Mouse (Mus musculus) lung, postnatal 10 days (tissue): Measurements from ENCODE around the gene 1700012P22Rik.
A peak's percentile ranks its signal among the peaks of the same experiment; 100 is the strongest.

Source experiments
- DNase-seq: peaks from one replicate; pipeline ENCODE4 v3.0.0; 2021

Gene 1700012P22Rik

GRCm38 (mm10) chr4:144438672-144439071 is at the start of gene 1700012P22Rik:
Gene 1700012P22Rik (minus strand): TSS chr4:144438772.
- DNase-seq = no peak

DNA sequence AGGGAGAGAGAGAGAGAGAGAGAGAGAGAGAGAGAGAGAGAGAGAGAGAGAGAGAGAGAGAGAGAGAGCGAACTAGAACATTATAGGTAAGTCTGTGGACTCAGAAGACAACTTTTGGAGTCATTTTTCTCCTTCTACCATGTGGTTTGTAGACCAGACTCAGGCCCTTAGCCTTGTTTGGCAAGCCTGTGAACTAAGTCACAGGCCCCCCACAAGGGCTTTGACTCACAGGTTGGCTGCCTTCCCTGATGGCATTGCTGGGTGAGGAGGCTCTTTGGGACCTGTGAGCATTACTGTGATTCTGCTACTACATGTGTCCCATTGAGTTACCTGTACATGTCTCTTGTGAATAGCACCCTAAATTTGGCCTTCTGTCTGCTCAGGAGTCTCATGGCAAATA is 29.5 kb upstream of the 1700012P22Rik start:
- no peak for DNase-seq

GRCm38 (mm10) chr4:144465206-144465605 is 26.6 kb upstream of the 1700012P22Rik start:
- DNase-seq = no peak

DNA sequence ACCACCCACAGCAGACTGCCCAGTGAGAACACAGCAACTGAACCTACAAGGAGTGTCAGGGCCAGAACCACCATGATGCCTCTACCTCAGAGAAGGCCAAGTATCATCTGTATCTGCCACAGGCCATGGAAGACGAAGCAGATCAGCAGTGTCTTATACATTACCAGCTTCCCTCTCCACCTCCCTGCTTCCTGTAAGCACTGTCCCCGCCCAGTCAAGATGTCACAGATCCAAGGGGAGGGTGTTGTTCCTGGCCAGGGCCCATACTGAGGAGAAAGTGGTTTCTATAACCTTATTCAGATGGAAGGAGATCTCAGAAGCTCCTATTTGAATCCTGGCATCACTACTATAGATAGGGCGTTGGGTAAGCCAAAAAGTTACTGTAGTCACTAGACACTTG is 25.1 kb upstream of the 1700012P22Rik start, which contains the start of gene Aadacl3:
Gene Aadacl3, minus strand, starts transcription at position 101 of the 400 bp plus-strand sequence.
- no peak for DNase-seq

GRCm38 (mm10) chr4:144453217-144453616 is 14.6 kb upstream of the 1700012P22Rik start, which contains the start of gene Gm9944:
Gene Gm9944 (minus strand): TSS chr4:144453317.
- no peak for DNase-seq

GRCm38 (mm10) chr4:144448546-144448945 is 10.0 kb upstream of the 1700012P22Rik start:
- DNase-seq = no peak

DNA sequence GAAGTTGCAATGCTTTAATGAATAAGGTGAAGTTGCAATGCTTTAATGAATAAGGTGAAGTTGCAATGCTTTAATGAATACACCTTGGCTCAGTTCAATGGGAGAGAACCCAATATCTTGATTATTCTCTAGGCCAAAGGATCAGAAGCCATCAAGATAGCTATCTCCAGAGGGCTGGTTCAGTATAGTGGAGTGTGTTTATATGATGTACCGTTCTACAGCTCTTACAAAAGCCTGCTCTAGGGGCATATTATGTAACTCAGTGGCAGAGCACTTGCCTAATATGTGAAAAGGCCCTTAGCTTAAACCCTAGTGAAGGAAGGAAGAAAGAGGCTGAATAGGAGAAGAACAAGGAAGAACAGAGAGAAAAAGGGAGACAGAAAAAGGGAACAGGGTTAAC is 3.0 kb upstream of the 1700012P22Rik start:
- DNase-seq = no peak

GRCm38 (mm10) chr4:144441095-144441494 is 2.5 kb upstream of the 1700012P22Rik start:
- DNase-seq = no peak

DNA sequence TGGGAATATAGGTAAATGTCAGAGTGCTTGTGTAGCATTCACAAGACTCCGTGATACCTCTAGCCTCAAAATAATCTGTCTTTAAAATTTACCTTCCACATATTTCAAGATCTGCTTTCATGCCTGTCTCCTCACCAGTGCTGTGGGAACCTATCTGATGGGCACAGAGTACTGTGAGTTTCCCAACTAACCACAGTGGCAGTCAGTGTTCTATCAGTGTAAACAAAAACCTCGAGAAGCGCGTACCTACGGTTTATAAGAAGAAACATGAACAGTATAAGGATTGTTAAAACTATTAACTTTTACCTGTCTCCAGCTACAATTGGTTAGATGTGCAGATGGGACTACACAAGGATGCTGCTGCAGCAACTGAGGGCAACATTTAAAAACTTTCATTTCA is 5.4 kb downstream of the 1700012P22Rik start:
- DNase-seq = no peak

GRCm38 (mm10) chr4:144430723-144431122 is 7.8 kb downstream of the 1700012P22Rik start:
- no peak for DNase-seq

GRCm38 (mm10) chr4:144428868-144429267 is 9.7 kb downstream of the 1700012P22Rik start:
- DNase-seq = no peak

- no peak for DNase-seq
Observed at GRCm38 (mm10) chr4:144424590-144424989, 14.0 kb downstream of the 1700012P22Rik start.

DNA sequence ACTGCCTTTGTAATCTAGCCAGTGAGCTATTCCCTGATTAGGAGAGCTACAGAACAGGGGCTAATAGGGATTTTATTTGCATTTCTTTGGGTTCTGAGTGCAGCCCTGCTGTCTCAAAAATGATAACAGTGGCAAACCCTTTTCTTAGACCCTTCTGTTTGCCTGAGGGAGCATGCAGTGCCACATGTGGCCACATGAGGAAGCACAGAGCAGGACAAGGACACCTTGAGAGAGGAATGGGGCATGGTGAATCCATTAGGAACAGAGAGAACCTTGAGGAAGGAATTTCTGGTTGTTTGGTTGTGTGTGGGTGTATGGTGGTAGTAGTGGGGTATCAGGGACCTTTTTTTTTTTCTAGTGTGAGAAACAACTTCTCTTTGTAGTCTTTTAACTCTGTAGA is 17.9 kb downstream of the 1700012P22Rik start:
- no peak for DNase-seq

GRCm38 (mm10) chr4:144408290-144408689 is 30.3 kb downstream of the 1700012P22Rik start, which contains the start of gene Pramef12:
Gene Pramef12 (minus strand): TSS chr4:144408464.
- no peak for DNase-seq

GRCm38 (mm10) chr4:144406261-144406660 is 32.3 kb downstream of the 1700012P22Rik start:
- DNase-seq = no peak

- peak; percentile 32 for DNase-seq
Observed at GRCm38 (mm10) chr4:144404456-144405086, 34.0 kb downstream of the 1700012P22Rik start.

- no peak for DNase-seq
Observed at GRCm38 (mm10) chr4:144402712-144403111, 35.9 kb downstream of the 1700012P22Rik start.

GRCm38 (mm10) chr4:144396316-144396715 is 42.3 kb downstream of the 1700012P22Rik start:
- no peak for DNase-seq

- DNase-seq = no peak
Observed at GRCm38 (mm10) chr4:144377911-144378310, 60.7 kb downstream of the 1700012P22Rik start, which contains the start of gene Pramef20. Gene Pramef20 (minus strand): TSS chr4:144377933.
